Mouse (Mus musculus) forebrain, embryonic 15.5 days (tissue): ENCODE data around the gene Hagh. TPM values are rescaled to one million over a fixed set of nuclear protein-coding genes. Genes with fewer than 3 reads are reported as not detected.

Experiments
- ATAC-seq: fragments of 200-750 bp; cut with Nextera tagmentation; replicated peaks from 2 replicates; pipeline ENCODE4 v1.8.0; 2017; ENCODE audit warnings: mild to moderate bottlenecking, moderate TSS enrichment, moderate library complexity
- H3K27ac ChIP-seq: fragments of 300-500 bp; sonication (generic); replicated peaks from 2 replicates; pipeline ENCODE4 v1.5.1; 2015; ENCODE audit warnings: mild to moderate bottlenecking, inconsistent platforms
- H3K27me3 ChIP-seq: fragments of 300-500 bp; sonication (generic); 2 replicates; pipeline ENCODE4 v1.6.1; 2015; ENCODE audit warnings: inconsistent platforms
- H3K36me3 ChIP-seq: fragments of 300-500 bp; sonication (generic); 2 replicates; pipeline ENCODE4 v1.6.1; 2015; ENCODE audit warnings: mild to moderate bottlenecking, inconsistent platforms
- H3K4me1 ChIP-seq: fragments of 300-500 bp; sonication (generic); 2 replicates; pipeline ENCODE4 v1.6.1; 2015; ENCODE audit warnings: inconsistent platforms
- H3K4me2 ChIP-seq: fragments of 300-500 bp; sonication (generic); replicated peaks from 2 replicates; pipeline ENCODE4 v1.6.1; 2015; ENCODE audit warnings: mild to moderate bottlenecking, inconsistent platforms
- H3K4me3 ChIP-seq: fragments of 300-500 bp; sonication (generic); 2 replicates; pipeline ENCODE4 v1.5.1; 2015; ENCODE audit warnings: mild to moderate bottlenecking, inconsistent platforms
- H3K9ac ChIP-seq: fragments of 300-500 bp; sonication (generic); replicated peaks from 2 replicates; pipeline ENCODE4 v1.6.1; 2015; ENCODE audit warnings: mild to moderate bottlenecking, inconsistent platforms
- H3K9me3 ChIP-seq: fragments of 300-500 bp; sonication (generic); 2 replicates; pipeline ENCODE4 v1.6.1; 2016; ENCODE audit warnings: inconsistent platforms
- WGBS: fragments of 180-500 bp; shearing (Covaris S2); methylation state at CpG from one replicate; pipeline ENCODE4 v1.1.7; 2015; ENCODE audit warnings: mixed read lengths; 5-methylcytosine and 5-hydroxymethylcytosine counted together
- polyA plus RNA-seq: library from polyadenylated mRNA; unstranded; fragments of >200 nt; fragmentation: Nextera tagmentation; extraction: Ambion mirVana; gene quantifications from 2 replicates; pipeline ENCODE4 v1.2.1, GENCODE M21; 2015

Hagh gene
- polyA plus RNA-seq, 1 experiment from 2014 or later, result 45.1 TPM

GRCm38 (mm10) chr17:24898041-24898854 lies 58.3 kb downstream of the Hagh start:
- ATAC-seq, result no peak
- Histone ChIP-seq H3K4me1 (peaks cover 37% of the 10 kb centered on the region), H3K36me3 (peaks cover 56% of the 10 kb centered on the region), H3K27me3 (no peaks in the 10 kb centered on the region), H3K9me3 (no peaks in the 10 kb centered on the region), H3K4me2 (peak overlapping the region; percentile 96; the same call in 1 of the 2 replicates), H3K9ac (no peak overlapping the region), H3K27ac (no peak overlapping the region), H3K4me3 (0 out of 2 replicates have a peak overlapping the region, but pooled peaks have one; percentile 59)
- WGBS, result 78% methylated on average over 4 of the region's 4 CpGs

GRCm38 (mm10) chr17:24899153-24899552 lies 59.2 kb downstream of the Hagh start:
- no peaks in the 10 kb centered on the region for H3K27me3 ChIP-seq
- no peak overlapping the region for H3K9ac ChIP-seq
- peaks cover 29% of the 10 kb centered on the region for H3K4me1 ChIP-seq
- H3K4me2 ChIP-seq, result no peak overlapping the region
- no peak overlapping the region for H3K4me3 ChIP-seq
- no peak for ATAC-seq
- no peaks in the 10 kb centered on the region for H3K9me3 ChIP-seq
- no peak overlapping the region for H3K27ac ChIP-seq
- H3K36me3 ChIP-seq, result peaks cover 62% of the 10 kb centered on the region
- WGBS, result 86% methylated on average over 5 of the region's 5 CpGs

GRCm38 (mm10) chr17:24900014-24900413 lies 60.1 kb downstream of the Hagh start:
- peaks cover 24% of the 10 kb centered on the region for H3K4me1 ChIP-seq
- no peaks in the 10 kb centered on the region for H3K9me3 ChIP-seq
- H3K9ac ChIP-seq, result no peak overlapping the region
- WGBS, result 91% methylated on average over 6 of the region's 6 CpGs
- peaks cover 70% of the 10 kb centered on the region for H3K36me3 ChIP-seq
- ATAC-seq, result no peak
- H3K4me3 ChIP-seq, result no peak overlapping the region
- no peak overlapping the region for H3K4me2 ChIP-seq
- no peak overlapping the region for H3K27ac ChIP-seq
- H3K27me3 ChIP-seq, result no peaks in the 10 kb centered on the region

- no peaks in the 10 kb centered on the region for H3K27me3 ChIP-seq
- H3K36me3 ChIP-seq, result peaks cover 91% of the 10 kb centered on the region
- H3K9me3 ChIP-seq, result no peaks in the 10 kb centered on the region
- H3K4me1 ChIP-seq, result peaks cover 9% of the 10 kb centered on the region
- H3K27ac ChIP-seq, result no peak overlapping the region
- H3K4me2 ChIP-seq, result no peak overlapping the region
- 95% methylated on average over 5 of the region's 5 CpGs for WGBS
- H3K9ac ChIP-seq, result no peak overlapping the region
- H3K4me3 ChIP-seq, result no peak overlapping the region
- ATAC-seq, result no peak
Measured at GRCm38 (mm10) chr17:24902124-24902523, 62.2 kb downstream of the Hagh start.

GRCm38 (mm10) chr17:24902671-24903474 lies 62.9 kb downstream of the Hagh start:
- H3K36me3 ChIP-seq, result peaks cover 98% of the 10 kb centered on the region
- H3K4me2 ChIP-seq, result no peak overlapping the region
- peaks cover 2% of the 10 kb centered on the region for H3K4me1 ChIP-seq
- H3K27ac ChIP-seq, result no peak overlapping the region
- no peaks in the 10 kb centered on the region for H3K9me3 ChIP-seq
- WGBS, result 69% methylated on average over 9 of the region's 9 CpGs
- no peak for ATAC-seq
- H3K9ac ChIP-seq, result no peak overlapping the region
- no peak overlapping the region for H3K4me3 ChIP-seq
- H3K27me3 ChIP-seq, result no peaks in the 10 kb centered on the region

- Histone ChIP-seq H3K4me3 (no peak overlapping the region), H3K27me3 (no peaks in the 10 kb centered on the region), H3K36me3 (peaks cover 100% of the 10 kb centered on the region), H3K27ac (no peak overlapping the region), H3K9me3 (no peaks in the 10 kb centered on the region), H3K4me1 (no peaks in the 10 kb centered on the region), H3K9ac (no peak overlapping the region), H3K4me2 (no peak overlapping the region)
- no peak for ATAC-seq
- 93% methylated on average over 9 of the region's 9 CpGs for WGBS
Measured at GRCm38 (mm10) chr17:24903767-24904166, 63.8 kb downstream of the Hagh start.

- Histone ChIP-seq H3K9me3 (no peaks in the 10 kb centered on the region), H3K4me3 (no peak overlapping the region), H3K9ac (no peak overlapping the region), H3K36me3 (peaks cover 96% of the 10 kb centered on the region), H3K4me1 (no peaks in the 10 kb centered on the region), H3K4me2 (no peak overlapping the region), H3K27me3 (no peaks in the 10 kb centered on the region), H3K27ac (no peak overlapping the region)
- WGBS, result 97% methylated on average over 2 of the region's 2 CpGs
- no peak for ATAC-seq
Measured at GRCm38 (mm10) chr17:24907591-24907990, 67.6 kb downstream of the Hagh start.

- H3K9me3 ChIP-seq, result no peaks in the 10 kb centered on the region
- no peak overlapping the region for H3K9ac ChIP-seq
- peaks cover 95% of the 10 kb centered on the region for H3K36me3 ChIP-seq
- H3K4me1 ChIP-seq, result no peaks in the 10 kb centered on the region
- no peak overlapping the region for H3K4me2 ChIP-seq
- no peaks in the 10 kb centered on the region for H3K27me3 ChIP-seq
- no peak overlapping the region for H3K27ac ChIP-seq
- no peak for ATAC-seq
- no peak overlapping the region for H3K4me3 ChIP-seq
Measured at GRCm38 (mm10) chr17:24913984-24914383, 74.0 kb downstream of the Hagh start.

Other genes starting within 250 kb of the Hagh start
- 68.7 and 75.6 TPM in 2 replicates for gene Tsc2, start 207.5 kb upstream of the Hagh start, polyA plus RNA-seq
- gene Nthl1, start 207.5 kb upstream of the Hagh start, polyA plus RNA-seq, result 12.5 and 12.7 TPM in 2 replicates
- gene Slc9a3r2, start 189.8 kb upstream of the Hagh start, polyA plus RNA-seq, result 26.7 and 27.6 TPM in 2 replicates
- not detected in 2 replicates for gene Npw, start 181.7 kb upstream of the Hagh start, polyA plus RNA-seq
- 19.1 and 20.9 TPM in 2 replicates for gene Zfp598, start 170.5 kb upstream of the Hagh start, polyA plus RNA-seq
- gene Syngr3, start 150.2 kb upstream of the Hagh start, polyA plus RNA-seq, result 134 and 145 TPM in 2 replicates
- gene Gfer, start 144.0 kb upstream of the Hagh start, polyA plus RNA-seq, result 38.7 TPM in 2 replicates
- gene Noxo1, start 143.9 kb upstream of the Hagh start, polyA plus RNA-seq, result 1.4 and 2.0 TPM in 2 replicates
- 79.5 and 83.9 TPM in 2 replicates for gene Tbl3, start 132.5 kb upstream of the Hagh start, polyA plus RNA-seq
- gene Rnf151, start 122.1 kb upstream of the Hagh start, polyA plus RNA-seq, result not detected in 2 replicates
- 816 and 846 TPM in 2 replicates for gene Rps2, start 122.0 kb upstream of the Hagh start, polyA plus RNA-seq
- 249 and 261 TPM in 2 replicates for gene Ndufb10, start 115.7 kb upstream of the Hagh start, polyA plus RNA-seq
- gene Rpl3l, start 112.3 kb upstream of the Hagh start, polyA plus RNA-seq, result not detected in 2 replicates
- 20.5 and 22.5 TPM in 2 replicates for gene Msrb1, start 103.5 kb upstream of the Hagh start, polyA plus RNA-seq
- not detected in 2 replicates for gene Hs3st6, start 87.2 kb upstream of the Hagh start, polyA plus RNA-seq
- gene Meiob, start 35.9 kb upstream of the Hagh start, polyA plus RNA-seq, result not detected in 2 replicates
- gene Fahd1, start 10.2 kb downstream of the Hagh start, polyA plus RNA-seq, result 16.0 and 16.8 TPM in 2 replicates
- 0.11 TPM in 1 of 2 replicates, not detected in the other for gene Igfals, start 25.9 kb downstream of the Hagh start, polyA plus RNA-seq
- gene Nubp2, start 46.2 kb downstream of the Hagh start, polyA plus RNA-seq, result 73.2 and 74.2 TPM in 2 replicates
- 81.5 and 82.5 TPM in 2 replicates for gene Spsb3, start 46.5 kb downstream of the Hagh start, polyA plus RNA-seq
- gene Eme2, start 54.9 kb downstream of the Hagh start, polyA plus RNA-seq, result 32.8 and 34.6 TPM in 2 replicates
- 77.6 and 82.2 TPM in 2 replicates for gene Mrps34, start 55.0 kb downstream of the Hagh start, polyA plus RNA-seq
- gene Nme3, start 56.4 kb downstream of the Hagh start, polyA plus RNA-seq, result 69.6 and 72.6 TPM in 2 replicates
- 89.4 and 90.6 TPM in 2 replicates for gene Mapk8ip3, start 96.8 kb downstream of the Hagh start, polyA plus RNA-seq
- gene Jpt2, start 120.5 kb downstream of the Hagh start, polyA plus RNA-seq, result 101 and 114 TPM in 2 replicates
- gene Cramp1l, start 175.6 kb downstream of the Hagh start, polyA plus RNA-seq, result 7.6 and 8.5 TPM in 2 replicates
- gene Ift140, start 175.9 kb downstream of the Hagh start, polyA plus RNA-seq, result 24.0 and 25.4 TPM in 2 replicates
- 10.5 and 11.5 TPM in 2 replicates for gene Tmem204, start 243.4 kb downstream of the Hagh start, polyA plus RNA-seq